In genomic region chr7:34709111-34709510, GRCm38 (mm10) we compare ENCODE assay signal across 14 mouse cellular contexts. TPM values are rescaled to one million over a fixed set of nuclear protein-coding genes. Genes with fewer than 3 reads are reported as not detected.
DNase-seq lines count a peak whose midpoint lies in the region; ATAC-seq and TF ChIP-seq lines count a peak whose summit lies in the region.
"Had no signal": no experiment of that assay in that cellular context is flagged by ENCODE, and none has a peak within 500 bp of the region (broad histone marks: within the 10 kb centered on the region; RNA-seq: fewer than 3 reads in every experiment).

No protein-coding gene starts in this region.

- no peak overlapping the region for H3K27ac ChIP-seq in gastrocnemius, adult 2 months
- H3K27ac ChIP-seq: forebrain, embryonic 15.5 days; kidney, postnatal 0 days; limb, embryonic 10.5 days; stomach, embryonic 15.5 days had no signal

- no peak overlapping the region for H3K4me3 ChIP-seq in gastrocnemius, adult 2 months
- H3K4me3 ChIP-seq: forebrain, embryonic 15.5 days; limb, embryonic 10.5 days; megakaryocyte, embryonic 14.5 days; stomach, embryonic 15.5 days had no signal

- intact Hi-C loops in gastrocnemius, adult 2 months (cut with DNase I) = no loop called here
- intact Hi-C loops in gastrocnemius, postnatal 36 days (cut with DNase I) = no loop called here
- intact Hi-C loops in left cerebral cortex, postnatal 4 days (cut with DNase I) = no loop called here

- no peak for TF ChIP-seq CTCF in gastrocnemius, adult 2 months (IDR thresholded peaks at IDR 0.05)

- no peak for ATAC-seq in activated CD4-positive, CD25-positive, alpha-beta regulatory T cell, adult 4 months
- ATAC-seq: forebrain, embryonic 15.5 days had no signal

- peak; percentile 65 for DNase-seq in gastrocnemius, adult 2 months
- DNase-seq in gastrocnemius, postnatal 36 days = no peak
- peak; percentile 89 for DNase-seq in left cerebral cortex, postnatal 4 days
- DNase-seq in left cerebral cortex, adult 8-10 months (ENCODE audit: low spot score in 2 of 2) = no peak
- DNase-seq in cerebellum, postnatal 36 days = peak; percentile 27 to 43
- peak; percentile 74 to 75 for DNase-seq in layer of hippocampus, postnatal 10 days (ENCODE audit: low spot score in 2 of 2)
- DNase-seq: lung, adult 18-20 months; right cerebral cortex, adult 18-20 months had no signal

RNA-seq across cellular contexts. Expression of gene Kctd15, which starts 52.6 kb away (rescaled TPM):
- total RNA-seq in gastrocnemius, adult 2 months (2021) = 10 to 100 TPM; 41.4 to 47.1 TPM
- total RNA-seq in gastrocnemius, postnatal 36 days (2021) = 10 to 100 TPM; 41.0 to 42.9 TPM
- total RNA-seq in left cerebral cortex, postnatal 4 days (2021) = 10 to 100 TPM; 41.6 to 47.3 TPM
- total RNA-seq in left cerebral cortex, adult 8-10 months (2022) = 10 to 100 TPM; 10.5 to 12.8 (median 11.6) TPM
- 10 to 100 TPM; 19.1 to 24.2 TPM for total RNA-seq in layer of hippocampus, postnatal 10 days (2021)
- polyA plus RNA-seq in activated CD4-positive, CD25-positive, alpha-beta regulatory T cell, adult 4 months (2017; shearing (Covaris generic)) = not detected

Comparison
In these comparisons a context has a peak if more than half of its experiments do, and no peak if none do; other contexts are left out.
1. DNase-seq: peak in gastrocnemius, adult 2 months (single experiment), left cerebral cortex, postnatal 4 days (single experiment), cerebellum, postnatal 36 days (2 of 2) and layer of hippocampus, postnatal 10 days (2 of 2); none in gastrocnemius, postnatal 36 days (0 of 2) and left cerebral cortex, adult 8-10 months (0 of 2).